Mouse (Mus musculus) subcutaneous adipose tissue, adult 2 months (tissue): ENCODE data around the gene Gmpr. TPM values are rescaled to one million over a fixed set of nuclear protein-coding genes. Genes with fewer than 3 reads are reported as not detected.

Experiments
- polyA plus RNA-seq: library from polyadenylated mRNA; depleted of rRNA; stranded (reverse); fragments of >200 nt; gene quantifications from 2 replicates; pipeline ENCODE4 v1.2.3, GENCODE M21; 2012; ENCODE audit warnings: low replicate concordance; rRNA removed

Gene Gmpr
- polyA plus RNA-seq = 20.4 and 50.6 TPM in 2 replicates

GRCm38 (mm10) chr13:45507274-45508229 is at the start of gene Gmpr:
TSS of gene Gmpr (plus strand) at chr13:45507444.

Other genes starting within 250 kb of the Gmpr start
- 30.8 and 54.7 TPM in 2 replicates for gene Mylip, start 117.7 kb upstream of the Gmpr start, polyA plus RNA-seq